Mouse (Mus musculus) lung, embryonic 14.5 days (tissue): ENCODE measurements around the gene Wdr19. TPM values are rescaled to one million over a fixed set of nuclear protein-coding genes. Genes with fewer than 3 reads are reported as not detected.

Experiments
- ATAC-seq: fragments of 200-750 bp; cut with Nextera tagmentation; 2 replicates; pipeline ENCODE4 v1.8.0; 2017; ENCODE audit warnings: mild to moderate bottlenecking, moderate TSS enrichment, moderate library complexity; ENCODE audit not compliant: insufficient read depth
- DNase-seq: peaks from one replicate; pipeline ENCODE4 v3.0.0-alpha.2; 2015
- H3K27ac ChIP-seq: fragments of 300-500 bp; sonication (generic); 2 replicates; pipeline ENCODE4 v1.5.1; 2014; ENCODE audit warnings: low read depth, mild to moderate bottlenecking, moderate library complexity
- H3K27me3 ChIP-seq: fragments of 300-500 bp; sonication (generic); 2 replicates; pipeline ENCODE4 v1.6.1; 2014; ENCODE audit warnings: low read length, control low read depth; ENCODE audit not compliant: insufficient read depth
- H3K36me3 ChIP-seq: fragments of 300-500 bp; sonication (generic); 2 replicates; pipeline ENCODE4 v1.6.1; 2014; ENCODE audit warnings: control low read depth; ENCODE audit not compliant: insufficient read depth
- H3K4me1 ChIP-seq: fragments of 300-500 bp; sonication (generic); 2 replicates; pipeline ENCODE4 v1.6.1; 2014; ENCODE audit warnings: antibody characterized with exemption, control low read depth; ENCODE audit not compliant: insufficient read depth
- H3K4me2 ChIP-seq: fragments of 300-500 bp; sonication (generic); 2 replicates; pipeline ENCODE4 v1.6.1; 2014; ENCODE audit warnings: mild to moderate bottlenecking
- H3K4me3 ChIP-seq: fragments of 300-500 bp; sonication (generic); 2 replicates; pipeline ENCODE4 v1.5.1; 2014; ENCODE audit warnings: low read depth, low read length
- H3K9ac ChIP-seq: fragments of 300-500 bp; sonication (generic); 2 replicates; pipeline ENCODE4 v1.6.1; 2014
- H3K9me3 ChIP-seq: fragments of 300-500 bp; sonication (generic); 2 replicates; pipeline ENCODE4 v1.6.1; 2016; ENCODE audit warnings: low read depth, low read length, control low read depth
- CTCF ChIP-seq: IDR thresholded peaks from 2 replicates; pipeline ENCODE4 v1.5.1; 2016; ENCODE audit warnings: antibody characterized with exemption, low read depth
- WGBS: fragments of 180-500 bp; shearing (Covaris S2); extraction: QIAGEN DNeasy Blood & Tissue Kit; methylation state at CpG from one replicate; pipeline ENCODE4 v1.1.7; 2014; 5-methylcytosine and 5-hydroxymethylcytosine counted together
- polyA plus RNA-seq: library from polyadenylated mRNA; unstranded; fragments of >200 nt; fragmentation: Nextera tagmentation; extraction: Ambion mirVana; gene quantifications from 2 replicates; pipeline ENCODE4 v1.2.1, GENCODE M21; 2014

Gene Wdr19
- polyA plus RNA-seq, 1 experiment from 2014 or later, result 10.8 TPM

DNA sequence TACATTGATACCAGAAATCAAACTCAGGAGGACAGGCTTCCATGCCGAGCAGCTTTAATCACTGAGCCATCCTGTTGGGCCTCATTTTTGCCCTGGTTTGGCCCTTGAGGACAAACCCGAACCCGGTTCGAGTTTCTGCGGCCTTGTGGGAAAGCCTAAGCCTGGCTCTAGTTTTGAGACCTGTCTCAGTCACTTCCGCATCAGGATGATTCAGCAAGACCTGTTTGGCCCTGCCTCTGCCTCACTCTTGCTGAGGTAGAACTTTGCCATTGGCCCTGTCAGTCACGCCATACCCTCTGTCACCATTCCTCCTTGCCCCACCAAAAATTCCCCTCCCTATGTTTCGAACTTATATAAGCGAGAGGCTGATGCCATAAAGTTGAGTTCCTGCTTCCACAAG lies 100.6 kb downstream of the Wdr19 start:
- Histone ChIP-seq H3K9ac (no peak overlapping the region), H3K27ac (no peak overlapping the region), H3K4me3 (no peak overlapping the region), H3K9me3 (no peaks in the 10 kb centered on the region), H3K27me3 (no peaks in the 10 kb centered on the region), H3K36me3 (peaks cover 58% of the 10 kb centered on the region), H3K4me2 (no peak overlapping the region), H3K4me1 (no peaks in the 10 kb centered on the region)
- no peak for TF ChIP-seq CTCF
- 91% methylated on average over 9 of the region's 9 CpGs for WGBS
- ATAC-seq, result no peak
- DNase-seq, result no peak

DNA sequence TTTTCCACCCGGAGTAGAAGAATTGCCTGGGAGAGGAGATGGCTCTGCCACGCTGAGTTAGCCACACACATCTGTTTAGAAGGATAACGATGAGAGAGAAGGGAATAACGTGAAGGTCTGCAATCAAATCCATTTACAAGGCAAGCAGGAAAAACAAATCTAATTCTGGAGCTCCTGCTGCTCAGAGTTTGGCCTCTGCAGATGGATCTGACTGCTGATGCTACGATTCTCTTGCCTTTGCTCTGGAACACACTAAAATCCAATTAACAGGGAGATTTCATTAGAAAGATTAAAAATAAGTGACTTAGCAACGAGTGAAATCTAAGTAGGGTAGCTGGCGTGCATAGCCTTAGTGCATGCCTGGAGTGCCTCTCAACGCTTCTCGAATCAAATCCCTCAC lies 106.0 kb downstream of the Wdr19 start:
- no peak for DNase-seq
- no peak for TF ChIP-seq CTCF
- no peaks in the 10 kb centered on the region for H3K9me3 ChIP-seq
- H3K36me3 ChIP-seq, result peaks cover 51% of the 10 kb centered on the region
- no peaks in the 10 kb centered on the region for H3K27me3 ChIP-seq
- 82% methylated on average over 9 of the region's 9 CpGs for WGBS
- H3K4me3 ChIP-seq, result no peak overlapping the region
- no peak overlapping the region for H3K9ac ChIP-seq
- no peaks in the 10 kb centered on the region for H3K4me1 ChIP-seq
- H3K4me2 ChIP-seq, result no peak overlapping the region
- no peak overlapping the region for H3K27ac ChIP-seq
- no peak for ATAC-seq

DNA sequence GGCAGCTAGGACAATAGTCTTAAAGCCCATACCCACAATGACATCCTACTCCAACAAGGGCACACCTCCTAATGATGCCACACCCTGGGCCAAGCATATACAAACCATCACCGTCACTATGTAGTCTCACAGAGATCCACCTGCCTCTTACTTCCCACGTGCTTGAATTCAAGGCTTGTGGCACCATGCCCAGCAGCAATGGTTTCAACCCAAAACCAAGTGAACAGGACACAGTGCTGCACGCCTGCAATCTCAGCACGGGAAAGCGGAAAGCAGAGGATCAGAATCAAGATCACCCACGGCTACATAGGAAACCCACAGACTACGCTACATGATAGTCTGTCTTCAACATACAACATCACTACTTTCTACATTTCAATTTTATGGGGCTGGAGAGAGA lies 108.7 kb downstream of the Wdr19 start:
- no peak overlapping the region for H3K9ac ChIP-seq
- no peak overlapping the region for H3K27ac ChIP-seq
- no peaks in the 10 kb centered on the region for H3K9me3 ChIP-seq
- H3K4me3 ChIP-seq, result no peak overlapping the region
- WGBS, result 91% methylated on average over 7 of the region's 7 CpGs
- no peak overlapping the region for H3K4me2 ChIP-seq
- TF ChIP-seq CTCF, result no peak
- H3K27me3 ChIP-seq, result no peaks in the 10 kb centered on the region
- no peak for ATAC-seq
- no peak for DNase-seq
- H3K36me3 ChIP-seq, result peaks cover 65% of the 10 kb centered on the region
- H3K4me1 ChIP-seq, result no peaks in the 10 kb centered on the region

- TF ChIP-seq CTCF, result no peak
- no peaks in the 10 kb centered on the region for H3K4me1 ChIP-seq
- DNase-seq (no peak), ATAC-seq (no peak)
- H3K36me3 ChIP-seq, result peaks cover 65% of the 10 kb centered on the region
- WGBS, result 94% methylated on average over 3 of the region's 3 CpGs
- no peak overlapping the region for H3K4me2 ChIP-seq
- no peak overlapping the region for H3K4me3 ChIP-seq
- no peaks in the 10 kb centered on the region for H3K27me3 ChIP-seq
- no peaks in the 10 kb centered on the region for H3K9me3 ChIP-seq
- no peak overlapping the region for H3K9ac ChIP-seq
- no peak overlapping the region for H3K27ac ChIP-seq
Observed at GRCm38 (mm10) chr5:65308866-65309265, 109.4 kb downstream of the Wdr19 start.

Other genes with a start within 250 kb of the Wdr19 start
- 0.66 and 1.1 TPM in 2 replicates for gene Tlr6, start 239.6 kb upstream of the Wdr19 start, polyA plus RNA-seq
- 47.3 and 47.4 TPM in 2 replicates for gene Fam114a1, start 229.6 kb upstream of the Wdr19 start, polyA plus RNA-seq
- gene Tmem156, start 107.6 kb upstream of the Wdr19 start, polyA plus RNA-seq, result 0.47 and 0.53 TPM in 2 replicates
- 30.7 and 31.8 TPM in 2 replicates for gene Klhl5, start 92.2 kb upstream of the Wdr19 start, polyA plus RNA-seq
- 99.9 and 101 TPM in 2 replicates for gene Rfc1, start 136.0 kb downstream of the Wdr19 start, polyA plus RNA-seq
- gene Klb, start 148.6 kb downstream of the Wdr19 start, polyA plus RNA-seq, result not detected in 2 replicates
- gene Rpl9, start 191.7 kb downstream of the Wdr19 start, polyA plus RNA-seq, result 1,211 and 1,227 TPM in 2 replicates
- gene Lias, start 191.8 kb downstream of the Wdr19 start, polyA plus RNA-seq, result 54.5 and 58.9 TPM in 2 replicates
- 118 and 120 TPM in 2 replicates for gene Ugdh, start 236.3 kb downstream of the Wdr19 start, polyA plus RNA-seq